ENCODE assay signal across 29 mouse cellular contexts in genomic region chr2:62603530-62603929, GRCm38 (mm10). TPM values are rescaled to one million over a fixed set of nuclear protein-coding genes. Genes with fewer than 3 reads are reported as not detected.
DNase-seq lines count a peak whose midpoint lies in the region; ATAC-seq and TF ChIP-seq lines count a peak whose summit lies in the region.
"Had no signal": no experiment of that assay in that cellular context is flagged by ENCODE, and none has a peak within 500 bp of the region (broad histone marks: within the 10 kb centered on the region; RNA-seq: fewer than 3 reads in every experiment).

No protein-coding gene starts in this region.

- H3K9ac ChIP-seq in forebrain, embryonic 15.5 days (replicated peaks), result no peak overlapping the region
- H3K9ac ChIP-seq in forebrain, embryonic 12.5 days, result no peak overlapping the region
- H3K9ac ChIP-seq: embryonic facial prominence, embryonic 12.5 days; embryonic facial prominence, embryonic 15.5 days; heart, embryonic 12.5 days; heart, embryonic 15.5 days; hindbrain, embryonic 13.5 days; intestine, embryonic 15.5 days had no signal

- peak; percentile 43; the same call in 1 of the 2 replicates for ATAC-seq in forebrain, embryonic 15.5 days (replicated peaks)
- ATAC-seq in forebrain, embryonic 12.5 days (ENCODE audit: low FRiP score), result no peak
- ATAC-seq: hindbrain, embryonic 16.5 days; intestine, embryonic 15.5 days; Patski had no signal

- no peak overlapping the region for H3K4me3 ChIP-seq in cerebellum, adult 2 months (replicated peaks; ENCODE audit: insufficient read depth, low read depth, low read length)
- no peak overlapping the region for H3K4me3 ChIP-seq in forebrain, embryonic 15.5 days
- no peak overlapping the region for H3K4me3 ChIP-seq in forebrain, embryonic 12.5 days (replicated peaks)
- no peak overlapping the region for H3K4me3 ChIP-seq in gastrocnemius, adult 2 months
- H3K4me3 ChIP-seq: embryonic facial prominence, embryonic 12.5 days; embryonic facial prominence, embryonic 15.5 days; heart, embryonic 12.5 days; heart, embryonic 15.5 days; hindbrain, embryonic 10.5 days; hindbrain, embryonic 13.5 days; intestine, embryonic 15.5 days had no signal

- H3K36me3 ChIP-seq in forebrain, embryonic 15.5 days, result no peaks in the 10 kb centered on the region
- H3K36me3 ChIP-seq in forebrain, embryonic 12.5 days (replicated peaks), result no peaks in the 10 kb centered on the region
- H3K36me3 ChIP-seq: embryonic facial prominence, embryonic 12.5 days; embryonic facial prominence, embryonic 15.5 days; heart, embryonic 12.5 days; heart, embryonic 15.5 days; hindbrain, embryonic 10.5 days; hindbrain, embryonic 13.5 days; intestine, embryonic 15.5 days had no signal

- H3K4me2 ChIP-seq in forebrain, embryonic 15.5 days (replicated peaks), result no peak overlapping the region
- H3K4me2 ChIP-seq in forebrain, embryonic 12.5 days, result no peak overlapping the region
- H3K4me2 ChIP-seq: embryonic facial prominence, embryonic 12.5 days; embryonic facial prominence, embryonic 15.5 days; heart, embryonic 12.5 days; heart, embryonic 15.5 days; hindbrain, embryonic 13.5 days; intestine, embryonic 15.5 days had no signal

- H3K27me3 ChIP-seq in cerebellum, adult 2 months (ENCODE audit: control insufficient read depth, insufficient read depth, low read length), result no peaks in the 10 kb centered on the region
- H3K27me3 ChIP-seq in forebrain, embryonic 15.5 days, result no peaks in the 10 kb centered on the region
- H3K27me3 ChIP-seq in forebrain, embryonic 12.5 days, result no peaks in the 10 kb centered on the region
- H3K27me3 ChIP-seq: embryonic facial prominence, embryonic 12.5 days; embryonic facial prominence, embryonic 15.5 days; heart, embryonic 12.5 days; heart, embryonic 15.5 days; hindbrain, embryonic 13.5 days; intestine, embryonic 15.5 days; Patski had no signal

- intact Hi-C loops in gastrocnemius, adult 2 months (cut with DNase I), result no loop called here
- intact Hi-C loops in gastrocnemius, postnatal 14 days (cut with DNase I; ENCODE audit: low total_unique reads), result no loop called here

- 62% methylated on average over 5 of the region's 5 CpGs for WGBS in cerebellum, adult 2 months
- WGBS in forebrain, embryonic 15.5 days, result 60% methylated on average over 5 of the region's 5 CpGs
- WGBS in forebrain, embryonic 12.5 days, result 86% methylated on average over 5 of the region's 5 CpGs

- peak; percentile 4 to 9 for DNase-seq in cerebellum, postnatal 10 days
- no peak for DNase-seq in cerebellum, adult 2 months
- no peak for DNase-seq in gastrocnemius, adult 2 months
- DNase-seq in gastrocnemius, postnatal 14 days, result no peak
- DNase-seq in Muller cell, postnatal 12 days (ENCODE audit: inconsistent ontology term), result peak; percentile 20
- no peak for DNase-seq in frontal cortex, postnatal 14 days (ENCODE audit: low spot score in 2 of 2)
- DNase-seq: adrenal gland, postnatal 10 days; adrenal gland, postnatal 36 days; cerebellum, adult 11-12 months; cerebellum, adult 9-10 months; cerebellum, postnatal 25 days; gastrocnemius, postnatal 10 days; heart, adult 18-20 months; heart, postnatal 10 days; heart, postnatal 36 days; kidney, adult 11 months; kidney, adult 8-10 months had no signal

- H3K4me1 ChIP-seq in cerebellum, adult 2 months (ENCODE audit: control insufficient read depth, insufficient read depth, low read length), result no peaks in the 10 kb centered on the region
- H3K4me1 ChIP-seq in forebrain, embryonic 15.5 days, result 0 out of 2 replicates have a peak, but pooled peaks cover 4% of the 10 kb centered on the region
- no peaks in the 10 kb centered on the region for H3K4me1 ChIP-seq in forebrain, embryonic 12.5 days
- H3K4me1 ChIP-seq: embryonic facial prominence, embryonic 12.5 days; embryonic facial prominence, embryonic 15.5 days; heart, embryonic 12.5 days; heart, embryonic 15.5 days; hindbrain, embryonic 10.5 days; hindbrain, embryonic 13.5 days; intestine, embryonic 15.5 days had no signal

- no peak overlapping the region for H3K27ac ChIP-seq in cerebellum, adult 2 months (ENCODE audit: insufficient read depth, low read length)
- no peak overlapping the region for H3K27ac ChIP-seq in forebrain, embryonic 15.5 days (replicated peaks)
- H3K27ac ChIP-seq in forebrain, embryonic 12.5 days, result no peak overlapping the region
- H3K27ac ChIP-seq in gastrocnemius, adult 2 months, result peak overlapping the region; percentile 53
- H3K27ac ChIP-seq: embryonic facial prominence, embryonic 12.5 days; embryonic facial prominence, embryonic 15.5 days; heart, embryonic 15.5 days; hindbrain, embryonic 10.5 days; hindbrain, embryonic 13.5 days; intestine, embryonic 15.5 days had no signal

- TF ChIP-seq POLR2A in cerebellum, adult 2 months (IDR thresholded peaks at IDR 0.05; ENCODE audit: borderline replicate concordance, insufficient read depth, low read length), result no peak

- H3K9me3 ChIP-seq in forebrain, embryonic 15.5 days, result no peaks in the 10 kb centered on the region
- H3K9me3 ChIP-seq in forebrain, embryonic 12.5 days, result no peaks in the 10 kb centered on the region
- H3K9me3 ChIP-seq: embryonic facial prominence, embryonic 12.5 days; embryonic facial prominence, embryonic 15.5 days; heart, embryonic 12.5 days; heart, embryonic 15.5 days; hindbrain, embryonic 10.5 days; hindbrain, embryonic 13.5 days; intestine, embryonic 15.5 days had no signal

- TF ChIP-seq CTCF in cerebellum, adult 2 months (IDR thresholded peaks at IDR 0.05; ENCODE audit: borderline replicate concordance, insufficient read depth, low read depth, low read length), result no peak
- TF ChIP-seq CTCF in gastrocnemius, adult 2 months (IDR thresholded peaks at IDR 0.05), result no peak

RNA-seq across cellular contexts. Expression of gene Fap, which starts 29.7 kb away (rescaled TPM):
- polyA plus RNA-seq in cerebellum, adult 2 months (2012; rRNA removed), result 0.75 and 0.90 TPM in 2 replicates
- 0.74 and 0.84 TPM in 2 replicates for polyA plus RNA-seq in forebrain, embryonic 15.5 days (2015; fragmentation: Nextera tagmentation; extraction: Ambion mirVana)
- polyA plus RNA-seq in forebrain, embryonic 12.5 days (2016; fragmentation: Nextera tagmentation; extraction: Ambion mirVana), result 1.6 TPM in 2 replicates
- total RNA-seq in gastrocnemius, adult 2 months (2021), result 1 to 10 TPM; 3.8 to 7.2 TPM
- 10 to 100 TPM; 15.6 to 19.3 TPM for total RNA-seq in gastrocnemius, postnatal 14 days (2021)
- total RNA-seq: ES-E14 had no signal
- polyA plus RNA-seq: Patski had no signal

RNA-seq across cellular contexts. Expression of gene Ifih1, which starts 42.5 kb away (rescaled TPM):
- 1.3 and 1.4 TPM in 2 replicates for polyA plus RNA-seq in cerebellum, adult 2 months (2012; rRNA removed)
- polyA plus RNA-seq in forebrain, embryonic 15.5 days (2015; fragmentation: Nextera tagmentation; extraction: Ambion mirVana), result 0.77 and 1.1 TPM in 2 replicates
- polyA plus RNA-seq in forebrain, embryonic 12.5 days (2016; fragmentation: Nextera tagmentation; extraction: Ambion mirVana), result 1.5 and 1.9 TPM in 2 replicates
- 1 to 10 TPM; 2.0 to 3.2 TPM for total RNA-seq in gastrocnemius, adult 2 months (2021)
- total RNA-seq in gastrocnemius, postnatal 14 days (2021), result 1 to 10 TPM; 1.9 to 2.7 TPM

Comparison
In these comparisons a context has a peak if more than half of its experiments do, and no peak if none do; other contexts are left out.
1. DNase-seq: peak in cerebellum, postnatal 10 days (2 of 2) and Muller cell, postnatal 12 days (single experiment); none in cerebellum, adult 2 months (0 of 2), gastrocnemius, adult 2 months (single experiment), gastrocnemius, postnatal 14 days (single experiment) and frontal cortex, postnatal 14 days (0 of 2).